Mouse (Mus musculus) midbrain, embryonic 12.5 days (tissue): ENCODE results near the gene Cdk5rap2. TPM values are rescaled to one million over a fixed set of nuclear protein-coding genes. Genes with fewer than 3 reads are reported as not detected.

Experiments
- ATAC-seq: fragments of 200-750 bp; cut with Nextera tagmentation; 2 replicates; pipeline ENCODE4 v1.8.0; 2017; ENCODE audit warnings: low read depth, moderate TSS enrichment, moderate library complexity; ENCODE audit not compliant: low FRiP score
- H3K27ac ChIP-seq: fragments of 300-500 bp; sonication (generic); replicated peaks from 2 replicates; pipeline ENCODE4 v1.5.1; 2016; ENCODE audit warnings: mild to moderate bottlenecking
- H3K27me3 ChIP-seq: fragments of 300-500 bp; sonication (generic); 2 replicates; pipeline ENCODE4 v1.6.1; 2016; ENCODE audit warnings: mild to moderate bottlenecking
- H3K36me3 ChIP-seq: fragments of 300-500 bp; sonication (generic); 2 replicates; pipeline ENCODE4 v1.6.1; 2016
- H3K4me1 ChIP-seq: fragments of 300-500 bp; sonication (generic); 2 replicates; pipeline ENCODE4 v1.6.1; 2016
- H3K4me2 ChIP-seq: fragments of 300-500 bp; sonication (generic); replicated peaks from 2 replicates; pipeline ENCODE4 v1.6.1; 2016; ENCODE audit warnings: mild to moderate bottlenecking, moderate library complexity
- H3K4me3 ChIP-seq: fragments of 300-500 bp; sonication (generic); 2 replicates; pipeline ENCODE4 v1.5.1; 2016; ENCODE audit warnings: mild to moderate bottlenecking
- H3K9ac ChIP-seq: fragments of 300-500 bp; sonication (generic); replicated peaks from 2 replicates; pipeline ENCODE4 v1.6.1; 2016; ENCODE audit warnings: mild to moderate bottlenecking, moderate library complexity
- H3K9me3 ChIP-seq: fragments of 300-500 bp; sonication (generic); 2 replicates; pipeline ENCODE4 v1.6.1; 2016; ENCODE audit warnings: mild to moderate bottlenecking
- WGBS: fragments of 180-500 bp; shearing (Covaris S2); methylation state at CpG from one replicate; pipeline ENCODE4 v1.1.7; 2016; 5-methylcytosine and 5-hydroxymethylcytosine counted together
- polyA plus RNA-seq: library from polyadenylated mRNA; unstranded; fragments of >200 nt; fragmentation: Nextera tagmentation; extraction: Ambion mirVana; gene quantifications from 2 replicates; pipeline ENCODE4 v1.2.1, GENCODE M21; 2016

Cdk5rap2 gene
- polyA plus RNA-seq = 24.7 TPM in 2 replicates

- ATAC-seq = peak; percentile 98
- H3K9me3 ChIP-seq = no peaks in the 10 kb centered on the region
- peaks cover 22% of the 10 kb centered on the region for H3K4me1 ChIP-seq
- H3K27me3 ChIP-seq = no peaks in the 10 kb centered on the region
- H3K36me3 ChIP-seq = 0 out of 2 replicates have a peak, but pooled peaks cover under 1% of the 10 kb centered on the region
- peak within 1 kb of the TSS; percentile 79 for H3K9ac ChIP-seq
- under 1% methylated on average over 54 of the region's 55 CpGs for WGBS
- H3K27ac ChIP-seq = peak within 1 kb of the TSS; percentile 77
- peak within 1 kb of the TSS; percentile 83 for H3K4me3 ChIP-seq
- H3K4me2 ChIP-seq = peak within 1 kb of the TSS; percentile 63
These were observed at the start of gene Cdk5rap2 for GRCm38 (mm10) chr4:70409994-70410721. Cdk5rap2 (minus strand) TSS chr4:70410443.

GRCm38 (mm10) chr4:70452161-70452560, 41.9 kb upstream of the Cdk5rap2 start:
- ATAC-seq = no peak
- Histone ChIP-seq H3K4me3 (no peak overlapping the region), H3K4me2 (no peak overlapping the region), H3K27me3 (no peaks in the 10 kb centered on the region), H3K4me1 (no peaks in the 10 kb centered on the region), H3K27ac (no peak overlapping the region), H3K9ac (no peak overlapping the region), H3K36me3 (peaks cover 12% of the 10 kb centered on the region; the same call in 1 of the 2 replicates), H3K9me3 (no peaks in the 10 kb centered on the region)
- 91% methylated on average over 3 of the region's 3 CpGs for WGBS

- H3K4me1 ChIP-seq = no peaks in the 10 kb centered on the region
- H3K4me3 ChIP-seq = no peak overlapping the region
- H3K9me3 ChIP-seq = no peaks in the 10 kb centered on the region
- H3K27me3 ChIP-seq = no peaks in the 10 kb centered on the region
- H3K36me3 ChIP-seq = peaks cover 12% of the 10 kb centered on the region; the same call in 1 of the 2 replicates
- 0% methylated on average over 2 of the region's 2 CpGs for WGBS
- no peak overlapping the region for H3K4me2 ChIP-seq
- ATAC-seq = 0 out of 2 replicates have a peak, but pooled peaks have one; percentile 34
- H3K9ac ChIP-seq = no peak overlapping the region
- no peak overlapping the region for H3K27ac ChIP-seq
These were observed 41.5 kb upstream of the Cdk5rap2 start for GRCm38 (mm10) chr4:70451750-70452149.

- Histone ChIP-seq H3K27ac (no peak overlapping the region), H3K4me3 (no peak overlapping the region), H3K4me1 (no peaks in the 10 kb centered on the region), H3K9ac (no peak overlapping the region), H3K9me3 (no peaks in the 10 kb centered on the region), H3K36me3 (peaks cover 6% of the 10 kb centered on the region; the same call in 1 of the 2 replicates), H3K27me3 (no peaks in the 10 kb centered on the region), H3K4me2 (no peak overlapping the region)
- no peak for ATAC-seq
- WGBS = 81% methylated on average over 1 of the region's 1 CpGs
These were observed 39.4 kb upstream of the Cdk5rap2 start for GRCm38 (mm10) chr4:70449668-70450067.

DNA sequence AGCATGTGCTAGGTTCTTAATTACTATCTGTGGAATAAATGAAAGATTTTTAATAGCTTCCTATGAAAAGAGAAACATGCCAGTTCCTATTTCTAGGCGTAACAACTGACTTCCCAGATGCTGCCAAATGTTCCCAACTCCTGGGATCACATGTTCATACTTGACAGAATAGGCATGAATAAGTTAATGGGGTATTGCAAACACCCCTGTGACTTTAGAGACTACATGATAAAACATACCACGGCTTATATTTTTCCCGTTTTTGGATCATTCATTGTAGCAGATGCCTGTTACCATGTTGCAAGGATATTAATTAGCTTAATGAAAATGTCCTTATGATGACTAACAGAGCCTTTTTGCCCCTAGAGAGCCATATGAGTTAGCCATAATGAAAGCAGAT, 36.5 kb upstream of the Cdk5rap2 start:
- H3K36me3 ChIP-seq = peaks cover 4% of the 10 kb centered on the region; the same call in 1 of the 2 replicates
- H3K27me3 ChIP-seq = no peaks in the 10 kb centered on the region
- no peaks in the 10 kb centered on the region for H3K4me1 ChIP-seq
- H3K4me3 ChIP-seq = no peak overlapping the region
- 92% methylated on average over 3 of the region's 3 CpGs for WGBS
- no peaks in the 10 kb centered on the region for H3K9me3 ChIP-seq
- no peak for ATAC-seq
- no peak overlapping the region for H3K27ac ChIP-seq
- no peak overlapping the region for H3K9ac ChIP-seq
- no peak overlapping the region for H3K4me2 ChIP-seq

GRCm38 (mm10) chr4:70420202-70420601, 10.0 kb upstream of the Cdk5rap2 start:
- Histone ChIP-seq H3K4me1 (no peaks in the 10 kb centered on the region), H3K9ac (no peak overlapping the region), H3K36me3 (no peaks in the 10 kb centered on the region), H3K4me2 (no peak overlapping the region), H3K9me3 (no peaks in the 10 kb centered on the region), H3K4me3 (no peak overlapping the region), H3K27me3 (no peaks in the 10 kb centered on the region), H3K27ac (no peak overlapping the region)
- WGBS = 67% methylated on average over 2 of the region's 2 CpGs
- no peak for ATAC-seq

DNA sequence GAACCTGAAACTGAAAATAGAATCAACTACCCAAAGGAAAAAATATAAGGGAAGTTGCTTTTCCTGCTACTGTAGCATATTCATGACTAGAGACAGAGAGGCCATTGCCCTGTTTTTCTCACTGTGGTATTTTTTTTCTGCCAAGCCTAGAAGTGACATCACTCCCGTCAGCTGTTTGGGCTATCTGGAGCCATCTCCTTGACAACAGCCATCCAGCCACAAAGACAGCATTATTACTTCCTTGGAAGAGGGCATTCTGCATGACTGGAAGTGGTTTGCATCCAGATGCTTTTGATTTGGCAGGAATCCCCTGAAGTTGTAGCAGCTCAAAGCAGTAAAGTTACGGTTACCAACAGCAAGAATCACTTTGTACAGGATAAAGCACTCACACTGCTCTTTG, 1.9 kb upstream of the Cdk5rap2 start:
- 21% methylated on average over 2 of the region's 2 CpGs for WGBS

GRCm38 (mm10) chr4:70409456-70409855, 787 bp downstream of the Cdk5rap2 start:
- Histone ChIP-seq H3K27me3 (no peaks in the 10 kb centered on the region), H3K4me1 (peaks cover 22% of the 10 kb centered on the region), H3K9me3 (no peaks in the 10 kb centered on the region), H3K36me3 (0 out of 2 replicates have a peak, but pooled peaks cover 2% of the 10 kb centered on the region), H3K9ac (peak overlapping the region; percentile 79), H3K27ac (no peak overlapping the region), H3K4me3 (peak overlapping the region; percentile 83), H3K4me2 (peak overlapping the region; percentile 63)
- no peak; the same call in 1 of the 2 replicates for ATAC-seq
- WGBS = 17% methylated on average over 9 of the region's 9 CpGs

More for the DNA sequence above, 1.9 kb upstream of the Cdk5rap2 start:
- H3K27ac ChIP-seq = peak overlapping the region; percentile 46; the same call in 1 of the 2 replicates
- H3K4me2 ChIP-seq = no peak overlapping the region
- no peaks in the 10 kb centered on the region for H3K27me3 ChIP-seq
- H3K36me3 ChIP-seq = no peaks in the 10 kb centered on the region
- H3K4me1 ChIP-seq = peaks cover 22% of the 10 kb centered on the region
- ATAC-seq = no peak
- no peaks in the 10 kb centered on the region for H3K9me3 ChIP-seq
- H3K9ac ChIP-seq = no peak overlapping the region
- H3K4me3 ChIP-seq = no peak overlapping the region

DNA sequence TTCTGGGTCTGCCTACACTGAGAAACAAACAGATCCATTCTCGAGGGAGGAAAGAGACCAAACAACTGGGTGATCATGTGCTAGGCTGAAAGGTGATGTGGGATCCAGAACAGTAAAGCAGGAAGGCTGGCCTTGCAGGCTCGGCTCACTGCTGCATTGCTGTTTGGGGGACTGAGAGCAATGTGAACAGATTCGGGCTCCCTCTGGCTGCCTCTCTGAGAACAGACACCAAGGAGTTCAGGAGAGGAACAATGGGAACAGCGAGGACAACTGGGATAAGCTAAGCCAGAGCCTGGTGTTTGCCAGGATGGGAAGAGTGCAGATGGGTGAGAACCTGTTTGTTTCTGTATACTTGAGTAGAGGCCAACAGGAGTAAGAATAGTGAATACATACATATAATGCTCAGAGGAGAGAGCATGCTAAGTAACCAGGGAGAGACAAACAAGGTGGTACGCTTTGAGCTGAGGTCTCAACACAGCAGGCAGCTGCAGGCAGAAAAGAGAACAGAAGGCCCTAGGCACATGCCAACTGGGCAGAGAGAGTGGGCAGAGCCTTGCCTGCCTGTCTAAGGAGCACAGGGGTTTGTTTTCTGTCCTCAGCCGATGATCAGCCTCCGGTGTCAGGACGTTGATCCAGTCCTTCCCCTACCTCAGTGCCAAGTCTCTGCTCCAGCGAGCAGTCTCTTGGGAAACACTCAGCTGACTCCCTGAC, 8.0 kb downstream of the Cdk5rap2 start:
- peaks cover 41% of the 10 kb centered on the region for H3K36me3 ChIP-seq
- no peaks in the 10 kb centered on the region for H3K9me3 ChIP-seq
- H3K4me3 ChIP-seq = no peak overlapping the region
- WGBS = 66% methylated on average over 9 of the region's 9 CpGs
- no peaks in the 10 kb centered on the region for H3K4me1 ChIP-seq
- no peak overlapping the region for H3K9ac ChIP-seq
- ATAC-seq = peak; percentile 79
- no peaks in the 10 kb centered on the region for H3K27me3 ChIP-seq
- no peak overlapping the region for H3K4me2 ChIP-seq
- H3K27ac ChIP-seq = peak overlapping the region; percentile 39; the same call in 1 of the 2 replicates

GRCm38 (mm10) chr4:70399476-70399875, 10.8 kb downstream of the Cdk5rap2 start:
- 87% methylated on average over 5 of the region's 5 CpGs for WGBS
- H3K9me3 ChIP-seq = no peaks in the 10 kb centered on the region
- no peak overlapping the region for H3K4me2 ChIP-seq
- ATAC-seq = no peak
- H3K27me3 ChIP-seq = no peaks in the 10 kb centered on the region
- H3K9ac ChIP-seq = no peak overlapping the region
- H3K27ac ChIP-seq = no peak overlapping the region
- peaks cover 39% of the 10 kb centered on the region for H3K36me3 ChIP-seq
- no peaks in the 10 kb centered on the region for H3K4me1 ChIP-seq
- no peak overlapping the region for H3K4me3 ChIP-seq

- Histone ChIP-seq H3K4me2 (no peak overlapping the region), H3K27ac (no peak overlapping the region), H3K36me3 (peaks cover 39% of the 10 kb centered on the region), H3K4me3 (no peak overlapping the region), H3K27me3 (no peaks in the 10 kb centered on the region), H3K9me3 (no peaks in the 10 kb centered on the region), H3K9ac (no peak overlapping the region), H3K4me1 (no peaks in the 10 kb centered on the region)
- WGBS = 93% methylated on average over 2 of the region's 2 CpGs
- ATAC-seq = no peak
These were observed 11.2 kb downstream of the Cdk5rap2 start for GRCm38 (mm10) chr4:70399074-70399473.

DNA sequence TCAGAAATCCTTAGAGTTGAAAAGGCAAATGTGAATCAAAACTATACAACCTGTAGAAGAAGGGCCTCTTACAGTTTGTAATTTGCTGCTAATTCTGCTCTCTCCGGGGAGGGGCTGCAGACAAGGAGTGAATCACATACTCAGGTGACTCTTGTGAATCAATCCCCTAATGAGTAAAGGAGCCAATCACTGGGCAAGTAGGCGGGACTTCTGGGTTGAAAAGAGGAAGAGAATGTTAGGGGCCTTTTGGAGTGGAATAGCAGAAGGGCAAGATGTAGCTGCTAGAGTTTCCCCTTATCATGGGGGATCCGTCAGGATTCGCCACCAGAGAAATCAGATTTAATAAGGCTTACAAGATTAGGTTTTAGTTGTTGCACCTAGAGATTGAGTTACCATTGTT, 12.2 kb downstream of the Cdk5rap2 start:
- Histone ChIP-seq H3K9ac (no peak overlapping the region), H3K4me3 (no peak overlapping the region), H3K4me1 (no peaks in the 10 kb centered on the region), H3K27ac (no peak overlapping the region), H3K4me2 (no peak overlapping the region), H3K9me3 (no peaks in the 10 kb centered on the region), H3K27me3 (no peaks in the 10 kb centered on the region), H3K36me3 (peaks cover 44% of the 10 kb centered on the region)
- WGBS = 87% methylated on average over 4 of the region's 4 CpGs
- no peak for ATAC-seq
